Mouse (Mus musculus): ENCODE results near the gene Cpa2.

- no peak for TF ChIP-seq CTCF (IDR thresholded peaks at IDR 0.05)
- no peak for TF ChIP-seq POLR2A (IDR thresholded peaks at IDR 0.05; ENCODE audit: insufficient read depth, low read depth, low read length)
- TF ChIP-seq EP300 (IDR thresholded peaks at IDR 0.05; ENCODE audit: insufficient read depth, low read depth, low read length), result no peak
Measured at GRCm38 (mm10) chr6:30573380-30573779, 32.0 kb downstream of the Cpa2 start.

Measured in heart, adult 2 months (tissue).